Mouse (Mus musculus) heart, postnatal 0 days (tissue): ENCODE data around the gene Birc6.

Source experiments
- CTCF ChIP-seq: IDR thresholded peaks from 2 replicates; pipeline ENCODE4 v1.5.1; 2016; ENCODE audit warnings: antibody characterized with exemption, control low read depth, low read depth
- EP300 ChIP-seq: IDR thresholded peaks from 2 replicates; pipeline ENCODE4 v1.6.1; 2016; ENCODE audit warnings: antibody characterized with exemption, low read depth

GRCm38 (mm10) chr17:74706593-74706992 lies 178.5 kb downstream of the Birc6 start:
- TF ChIP-seq EP300 (no peak), CTCF (no peak)
